Mouse (Mus musculus) heart, postnatal 14 days (tissue): ENCODE measurements around the gene Gm10392. TPM values are rescaled to one million over a fixed set of nuclear protein-coding genes. Genes with fewer than 3 reads are reported as not detected.
"Not testable (repeated sequence)": the region's sequence is repeated elsewhere in the genome, so short reads cannot be mapped to it uniquely, and the experiment has no call there.

Experiments used
- DNase-seq, 2 experiments: peaks; one replicate each; pipeline ENCODE4 v3.0.0; 2021 to 2022
- intact Hi-C: fragments of 180-260 bp; cut with DNase I; formaldehyde crosslinking; loops from one replicate; pipeline ENCODE4 v1.15.1; 2025
- long read RNA-seq, 2 experiments: library from polyadenylated mRNA; stranded (forward); transcript quantifications; one replicate each; pipeline ENCODE4 v2.0.0; 2021
- total RNA-seq, 2 experiments: library from RNA; stranded (reverse); gene quantifications; 2 replicates each; pipeline ENCODE4 v1.2.3; 2021

The Gm10392 gene
- not detected for total RNA-seq
- long read RNA-seq, experiment 1 = 0 reads
- long read RNA-seq, experiment 2 = 0 reads

DNA sequence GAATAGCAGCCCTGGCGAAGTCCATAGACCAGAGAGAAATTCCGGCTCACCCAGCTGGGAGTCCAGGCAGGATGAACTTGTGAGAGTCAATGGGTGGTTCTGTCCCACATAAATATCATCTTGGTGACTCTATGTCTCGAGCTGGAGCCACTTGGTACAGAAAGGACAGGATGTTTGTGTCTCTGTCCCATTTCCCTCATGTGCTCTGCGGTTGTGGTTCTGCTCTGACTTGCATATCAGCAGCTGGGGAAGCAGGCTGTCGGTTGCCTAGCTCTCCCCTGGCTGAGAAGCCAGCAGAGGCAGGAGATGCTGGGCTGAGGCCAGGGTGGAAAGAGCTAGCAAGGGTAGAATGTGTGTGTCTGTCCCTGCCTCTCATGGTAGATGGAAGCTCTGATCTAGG lies at the start of gene Gm10392:
Gene Gm10392, minus strand, starts transcription at position 156 of the 400 bp plus-strand sequence.
- intact Hi-C loops = no loop called here
- DNase-seq = no peak

DNA sequence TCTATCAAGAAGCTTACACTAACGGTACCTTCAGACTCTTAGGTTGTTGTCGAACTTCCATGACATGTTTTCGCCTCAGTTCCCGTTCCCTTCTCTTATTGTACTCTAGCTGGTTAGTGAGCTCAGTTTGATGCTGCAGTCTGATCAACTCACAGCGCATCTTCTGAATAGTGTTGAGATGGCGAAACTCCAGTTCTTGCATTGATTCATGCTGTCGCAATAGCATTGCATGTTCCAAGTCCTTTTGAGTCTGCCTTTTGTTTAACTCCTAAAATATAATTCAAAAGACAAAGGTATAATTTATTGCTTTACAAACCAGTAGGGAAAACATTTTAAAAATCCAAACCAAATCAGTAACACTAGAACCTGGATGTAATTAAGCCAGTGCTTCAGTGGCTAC lies 26.3 kb upstream of the Gm10392 start:
- intact Hi-C loops = no loop called here
- no peak for DNase-seq

DNA sequence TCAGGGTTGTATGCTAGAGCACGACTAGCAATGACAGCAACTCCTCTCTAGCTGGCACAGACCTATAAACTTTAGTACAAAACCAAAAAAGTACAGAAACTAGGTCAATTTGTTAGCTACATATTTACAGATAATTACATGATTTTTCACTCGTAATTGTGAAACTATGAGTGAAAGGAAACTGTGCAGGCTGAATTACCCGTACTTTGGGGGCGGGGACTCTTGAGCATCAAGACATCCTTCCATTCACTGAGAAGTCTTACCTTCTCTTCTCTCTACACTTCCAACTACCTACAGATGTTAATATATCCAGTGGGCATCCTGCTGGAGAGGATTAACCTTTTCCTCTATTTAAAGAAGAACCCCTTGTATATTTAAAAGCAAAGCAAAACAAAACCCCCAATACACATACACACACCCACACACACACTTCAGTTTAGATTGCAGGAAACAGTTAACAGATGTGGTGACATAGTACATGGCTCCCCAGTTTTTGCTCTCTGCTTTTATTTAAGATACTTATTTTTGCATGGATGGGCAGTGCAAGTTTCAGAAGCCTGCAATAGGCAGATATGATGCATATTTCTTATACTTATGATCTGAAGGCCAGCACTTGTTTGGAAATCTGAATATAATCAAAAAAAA lies 13.3 kb upstream of the Gm10392 start:
- intact Hi-C loops = no loop called here
- DNase-seq = no peak

- no peak for DNase-seq
- intact Hi-C loops = no loop called here
These were observed 11.9 kb upstream of the Gm10392 start for GRCm38 (mm10) chr11:77530862-77531261.

- DNase-seq = no peak
- intact Hi-C loops = no loop called here
These were observed 10.6 kb upstream of the Gm10392 start for GRCm38 (mm10) chr11:77529644-77530043.

- intact Hi-C loops, DNase-seq: not testable (repeated sequence)
These were observed 9.4 kb upstream of the Gm10392 start for GRCm38 (mm10) chr11:77528420-77528819.

GRCm38 (mm10) chr11:77525804-77526486 lies 6.9 kb upstream of the Gm10392 start:
- no peak for DNase-seq
- intact Hi-C loops = no loop called here

DNA sequence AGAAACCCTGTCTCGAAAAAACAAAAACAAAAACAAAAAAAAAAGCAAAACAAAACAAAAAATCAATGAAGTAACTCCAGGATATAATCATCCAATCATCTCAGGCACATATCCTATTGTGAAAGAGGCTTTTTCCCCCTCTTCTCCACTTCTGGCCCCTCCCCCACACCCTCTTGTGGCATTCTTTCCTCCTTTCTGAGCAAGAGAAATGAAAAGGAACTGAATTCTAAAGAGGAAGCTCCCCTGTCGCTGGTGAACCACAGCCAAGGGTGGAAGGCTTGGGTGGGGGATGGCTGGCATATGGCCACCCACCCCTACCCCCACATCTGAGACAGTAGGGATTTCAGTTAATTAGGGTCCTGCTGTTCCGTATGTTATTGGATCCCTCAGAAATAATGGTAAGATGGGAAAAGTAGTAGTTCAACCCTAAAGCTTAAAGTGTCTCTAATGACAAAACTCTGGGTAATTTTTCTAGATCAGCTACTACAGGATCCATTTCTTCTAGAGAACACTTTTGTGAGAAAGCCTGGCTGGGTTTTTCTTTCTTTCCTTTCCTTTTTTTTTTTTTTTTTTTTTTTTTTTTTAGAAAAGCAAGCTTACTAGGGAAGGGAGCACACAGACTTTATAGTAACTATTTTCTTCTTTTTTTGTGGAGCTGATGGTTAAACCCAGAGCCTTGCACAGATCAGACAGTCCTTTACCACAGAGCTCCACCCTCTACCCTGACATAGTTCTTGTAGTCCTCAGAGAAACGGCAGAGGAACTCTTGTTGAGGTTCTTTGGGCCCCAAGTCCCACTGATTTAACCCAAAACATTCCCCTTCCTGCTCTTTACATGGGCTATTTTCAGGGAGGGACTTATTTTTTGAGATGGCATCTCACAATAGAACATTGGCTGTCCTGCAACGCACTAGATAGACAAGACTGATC lies 1.9 kb upstream of the Gm10392 start:
- intact Hi-C loops = no loop called here
- no peak for DNase-seq

DNA sequence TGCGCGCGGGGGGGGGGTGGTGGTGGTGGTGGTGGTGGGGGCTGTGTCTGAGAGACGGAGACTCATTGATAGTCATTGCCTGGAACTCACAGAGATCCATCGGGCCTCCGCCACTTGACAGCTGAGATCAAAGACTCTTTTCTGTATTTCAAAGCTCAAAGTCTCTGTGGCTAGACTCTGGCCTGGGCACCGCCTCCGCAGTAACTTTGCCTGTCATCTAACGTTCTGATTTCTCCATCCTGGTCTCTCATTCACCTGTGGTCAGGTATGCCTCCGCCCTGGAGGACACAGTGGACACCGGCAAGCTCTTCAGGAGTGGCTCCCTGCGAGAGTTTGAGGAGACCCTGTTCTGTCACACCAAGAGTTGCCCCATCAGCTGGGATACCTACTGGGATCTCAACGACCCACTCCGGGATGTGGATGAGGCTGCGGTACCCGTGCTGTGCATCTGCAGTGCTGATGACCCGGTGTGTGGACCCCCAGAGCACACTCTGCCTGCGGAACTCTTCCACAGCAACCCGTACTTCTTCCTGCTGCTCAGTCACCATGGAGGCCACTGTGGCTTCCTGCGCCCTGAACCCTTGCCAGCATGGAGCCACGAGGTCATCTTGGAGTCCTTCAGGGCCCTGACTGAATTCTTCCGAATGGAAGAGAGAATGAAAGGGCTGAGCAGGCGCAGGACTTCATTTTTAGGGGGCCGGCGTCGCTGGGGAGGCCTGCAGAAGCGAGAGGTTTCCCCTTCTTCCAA lies 773 bp downstream of the Gm10392 start:
- intact Hi-C loops = no loop called here
- DNase-seq = no peak

GRCm38 (mm10) chr11:77516553-77517425 lies 2.2 kb downstream of the Gm10392 start:
- intact Hi-C loops = no loop called here
- no peak for DNase-seq

DNA sequence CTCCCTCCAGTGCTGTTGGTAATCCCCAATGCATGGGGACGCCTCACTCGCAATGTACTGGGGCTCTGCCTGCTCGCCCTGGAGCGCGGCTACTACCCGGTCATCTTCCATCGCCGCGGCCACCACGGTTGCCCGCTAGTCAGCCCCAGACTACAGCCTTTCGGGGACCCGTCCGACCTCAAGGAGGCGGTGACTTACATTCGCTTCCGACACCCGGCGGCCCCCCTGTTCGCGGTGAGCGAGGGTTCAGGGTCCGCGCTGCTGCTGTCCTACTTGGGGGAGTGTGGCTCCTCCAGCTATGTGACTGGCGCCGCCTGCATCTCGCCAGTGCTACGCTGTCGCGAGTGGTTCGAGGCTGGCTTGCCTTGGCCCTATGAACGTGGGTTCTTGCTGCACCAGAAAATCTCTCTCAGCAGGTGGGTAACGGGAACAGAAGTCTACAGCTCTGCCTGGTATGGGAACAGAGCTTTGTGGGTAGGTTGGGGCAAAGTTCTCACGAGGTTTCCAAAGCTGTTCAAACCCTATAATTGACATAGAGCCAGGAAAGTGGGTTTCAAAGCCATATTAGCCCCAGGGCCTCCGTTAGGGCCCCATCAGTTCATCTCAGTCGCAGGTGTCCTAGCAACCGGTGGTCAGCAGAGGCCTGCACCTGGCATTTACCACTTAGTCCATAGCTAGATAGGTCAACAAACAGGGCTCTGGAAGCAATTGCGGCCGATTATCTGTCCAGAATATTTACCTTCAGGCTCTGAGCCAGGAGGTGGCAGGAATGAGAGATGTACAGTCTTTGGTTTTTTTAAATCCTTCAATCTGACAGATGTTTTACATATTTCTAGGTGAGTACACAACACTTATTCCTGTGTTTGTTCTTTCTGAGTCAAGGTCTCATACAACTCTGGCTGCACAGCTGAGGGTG lies 3.1 kb downstream of the Gm10392 start, which contains the start of gene Trp53i13:
Gene Trp53i13, minus strand, starts transcription at position 344 of the 916 bp plus-strand sequence.
- intact Hi-C loops = loop anchor here (2.0 kb wide), 1 partner anchor 91 kb away; the partner anchor contains the start of gene Taok1
- DNase-seq = no peak

- peak; percentile 86 to 90 for DNase-seq
- intact Hi-C loops = loop anchor here (2.0 kb wide), 1 partner anchor 92 kb away; the partner anchor contains the start of gene Taok1
These were observed 4.0 kb downstream of the Gm10392 start, which contains the start of gene Abhd15 for GRCm38 (mm10) chr11:77514832-77515636. Gene Abhd15 (plus strand): TSS chr11:77515121.

GRCm38 (mm10) chr11:77514281-77514831 lies 4.6 kb downstream of the Gm10392 start:
- intact Hi-C loops = loop anchor here (2.0 kb wide), 1 partner anchor 92 kb away; the partner anchor contains the start of gene Taok1
- no peak for DNase-seq

DNA sequence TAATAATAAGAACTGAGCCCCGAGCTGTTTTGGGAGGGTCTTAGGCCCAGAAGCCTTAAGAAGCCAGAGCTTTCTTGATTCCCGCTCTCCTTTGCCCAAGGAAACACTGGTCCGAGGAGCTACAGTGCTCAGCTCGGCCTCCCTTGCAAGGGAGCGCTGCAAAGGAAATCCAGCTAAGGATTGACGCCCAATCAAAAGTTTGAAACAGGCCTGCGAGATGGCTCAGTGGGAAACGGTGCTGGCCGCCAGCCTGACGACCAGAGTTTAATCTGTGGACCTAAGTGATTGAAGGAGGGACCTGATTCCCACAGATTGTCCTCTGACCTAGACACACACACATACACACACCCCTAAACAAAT lies 5.2 kb downstream of the Gm10392 start:
- DNase-seq = peak in 1 of 2 experiments; percentile 22
- intact Hi-C loops = loop anchor here (2.0 kb wide), 1 partner anchor 93 kb away; the partner anchor contains the start of gene Taok1

- intact Hi-C loops = no loop called here
These were observed 5.8 kb downstream of the Gm10392 start for GRCm38 (mm10) chr11:77512891-77513810.

DNA sequence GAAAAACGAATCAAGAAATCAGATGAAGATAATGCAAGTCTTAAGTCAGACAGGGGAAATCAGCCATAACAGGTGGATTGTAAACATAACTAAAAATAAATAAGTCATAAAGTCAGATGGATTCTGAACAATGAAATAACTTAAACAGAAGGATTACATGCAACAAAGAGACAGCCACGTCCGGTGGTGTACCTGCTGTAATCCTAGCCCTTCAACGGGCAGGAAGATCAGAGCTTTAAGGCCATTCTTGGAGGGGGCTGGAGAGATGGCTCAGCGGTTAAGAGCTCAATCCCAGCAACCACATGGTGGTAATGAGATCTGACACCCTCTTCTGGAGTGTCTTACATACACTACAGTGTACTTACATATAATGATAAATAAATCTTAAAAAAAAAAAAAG lies 7.7 kb downstream of the Gm10392 start:
- DNase-seq = no peak
- intact Hi-C loops = no loop called here

More at GRCm38 (mm10) chr11:77512891-77513810, 5.8 kb downstream of the Gm10392 start:
- DNase-seq = peak; percentile 89 to 93
